Mouse (Mus musculus) hindbrain, embryonic 14.5 days (tissue): ENCODE measurements at regions not wholly inside any gene's neighbourhood (a gene's known extent, or its start where the extent isn't known, plus 50 kb on each side); places are given as distances from the start of the nearest gene placed in this dataset.
A peak's percentile ranks its signal among the peaks of the same experiment; 100 is the strongest.

Experiments used
- ATAC-seq: fragments of 200-750 bp; cut with Nextera tagmentation; 2 replicates; pipeline ENCODE4 v1.8.0; 2017; ENCODE audit warnings: moderate number of reproducible peaks, mild to moderate bottlenecking, moderate TSS enrichment, moderate library complexity; ENCODE audit not compliant: low FRiP score
- DNase-seq: peaks from one replicate; pipeline ENCODE4 v3.0.0-alpha.2; 2015; ENCODE audit warnings: low spot score
- H3K27ac ChIP-seq: fragments of 300-500 bp; sonication (generic); 2 replicates; pipeline ENCODE4 v1.5.1; 2014; ENCODE audit warnings: mild to moderate bottlenecking, moderate library complexity
- H3K27me3 ChIP-seq: fragments of 300-500 bp; sonication (generic); 2 replicates; pipeline ENCODE4 v1.6.1; 2014; ENCODE audit warnings: mild to moderate bottlenecking, low read length, mixed read lengths; ENCODE audit not compliant: control insufficient read depth, insufficient read depth
- H3K36me3 ChIP-seq: fragments of 300-500 bp; sonication (generic); replicated peaks from 2 replicates; pipeline ENCODE4 v1.6.1; 2014; ENCODE audit not compliant: control insufficient read depth, insufficient read depth
- H3K4me1 ChIP-seq: fragments of 300-500 bp; sonication (generic); replicated peaks from 2 replicates; pipeline ENCODE4 v1.6.1; 2014; ENCODE audit warnings: antibody characterized with exemption, low read length, mixed read lengths; ENCODE audit not compliant: control insufficient read depth, insufficient read depth
- H3K4me2 ChIP-seq: fragments of 300-500 bp; sonication (generic); replicated peaks from 2 replicates; pipeline ENCODE4 v1.6.1; 2014; ENCODE audit warnings: mild to moderate bottlenecking, moderate library complexity
- H3K4me3 ChIP-seq: fragments of 300-500 bp; sonication (generic); replicated peaks from 2 replicates; pipeline ENCODE4 v1.5.1; 2014; ENCODE audit warnings: mild to moderate bottlenecking, low read length
- H3K9ac ChIP-seq: fragments of 300-500 bp; sonication (generic); 2 replicates; pipeline ENCODE4 v1.6.1; 2014
- H3K9me3 ChIP-seq: fragments of 300-500 bp; sonication (generic); 2 replicates; pipeline ENCODE4 v1.6.1; 2016; ENCODE audit warnings: low read length; ENCODE audit not compliant: control insufficient read depth
- WGBS: fragments of 180-500 bp; shearing (Covaris S2); extraction: QIAGEN DNeasy Blood & Tissue Kit; methylation state at CpG from one replicate; pipeline ENCODE4 v1.1.7; 2014; 5-methylcytosine and 5-hydroxymethylcytosine counted together

DNA sequence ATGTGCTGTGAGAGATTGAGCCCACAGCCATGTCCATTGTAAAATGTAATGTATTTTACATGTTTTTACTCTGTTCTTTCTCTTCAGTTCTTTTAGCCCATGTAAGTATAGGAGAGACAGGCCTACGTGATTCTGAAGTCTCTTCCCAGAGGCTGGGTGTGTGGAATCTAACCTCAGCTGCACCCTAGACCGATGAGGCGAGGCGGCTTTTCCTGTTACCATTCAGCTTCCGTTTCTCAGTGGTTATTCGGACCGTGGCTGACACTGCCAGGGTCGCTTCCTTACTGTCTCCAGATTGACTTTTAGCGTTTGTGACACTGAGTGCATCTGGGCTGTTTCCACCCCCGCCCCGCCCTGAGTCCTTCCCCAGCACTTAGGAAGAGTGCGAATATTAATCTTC lies 386.1 kb upstream of the Pmfbp1 start:
- ATAC-seq (no peak), DNase-seq (no peak)
- Histone ChIP-seq H3K4me3 (no peak overlapping the region), H3K9ac (no peak overlapping the region), H3K27me3 (no peaks in the 10 kb centered on the region; the same call in 1 of the 2 replicates), H3K9me3 (no peaks in the 10 kb centered on the region), H3K4me2 (no peak overlapping the region), H3K36me3 (no peaks in the 10 kb centered on the region), H3K4me1 (peaks cover 17% of the 10 kb centered on the region; the same call in 1 of the 2 replicates), H3K27ac (no peak overlapping the region)
- 61% methylated on average over 12 of the region's 12 CpGs for WGBS

DNA sequence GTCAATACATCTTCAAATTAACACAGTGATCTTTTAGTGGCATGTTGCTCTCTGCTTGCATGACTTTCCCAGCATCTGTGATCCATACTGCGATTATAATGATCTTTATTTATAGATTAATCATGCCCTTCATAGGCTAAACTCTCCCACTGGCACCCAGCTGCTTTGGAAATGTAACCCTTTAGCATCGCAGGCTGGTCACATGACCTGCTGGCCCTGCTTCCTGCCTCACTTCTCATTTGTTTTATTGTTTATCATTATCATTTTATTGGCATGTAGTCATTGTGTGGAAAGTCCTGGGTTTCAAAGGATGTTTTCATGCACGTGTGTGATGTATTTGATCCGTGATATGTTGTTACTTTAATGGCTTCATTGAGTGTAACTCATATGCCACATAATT lies 384.4 kb upstream of the Pmfbp1 start:
- Histone ChIP-seq H3K4me2 (no peak overlapping the region), H3K36me3 (no peaks in the 10 kb centered on the region), H3K9ac (no peak overlapping the region), H3K27me3 (no peaks in the 10 kb centered on the region; the same call in 1 of the 2 replicates), H3K9me3 (no peaks in the 10 kb centered on the region), H3K4me1 (peaks cover 17% of the 10 kb centered on the region; the same call in 1 of the 2 replicates), H3K27ac (no peak overlapping the region), H3K4me3 (no peak overlapping the region)
- WGBS = 72% methylated on average over 4 of the region's 4 CpGs
- no peak for DNase-seq
- no peak for ATAC-seq

DNA sequence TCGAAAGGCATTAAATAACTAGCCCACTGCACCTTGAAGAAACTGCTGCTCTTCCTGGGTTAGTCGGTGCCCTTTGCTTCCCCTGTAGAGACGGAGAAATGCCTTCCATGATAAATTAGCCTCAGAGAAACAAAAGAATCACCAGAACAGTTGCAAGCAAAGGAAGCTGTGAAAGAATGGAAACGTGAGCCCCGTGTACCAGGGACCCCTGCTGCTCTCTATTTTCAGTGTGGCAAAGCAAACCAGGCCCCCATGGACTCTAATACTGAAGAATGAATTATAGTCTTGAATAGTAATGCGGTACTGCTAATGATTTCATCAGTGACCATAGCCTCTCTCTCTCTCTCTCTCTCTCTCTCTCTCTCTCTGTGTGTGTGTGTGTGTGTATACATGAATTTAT lies 372.1 kb upstream of the Pmfbp1 start:
- Histone ChIP-seq H3K9me3 (no peaks in the 10 kb centered on the region), H3K36me3 (no peaks in the 10 kb centered on the region), H3K4me1 (peaks cover 19% of the 10 kb centered on the region), H3K9ac (no peak overlapping the region), H3K27me3 (no peaks in the 10 kb centered on the region), H3K4me2 (no peak overlapping the region), H3K27ac (0 out of 2 replicates have a peak overlapping the region, but pooled peaks have one; percentile 16), H3K4me3 (no peak overlapping the region)
- DNase-seq (no peak), ATAC-seq (no peak)
- WGBS = 5% methylated on average over 6 of the region's 6 CpGs

DNA sequence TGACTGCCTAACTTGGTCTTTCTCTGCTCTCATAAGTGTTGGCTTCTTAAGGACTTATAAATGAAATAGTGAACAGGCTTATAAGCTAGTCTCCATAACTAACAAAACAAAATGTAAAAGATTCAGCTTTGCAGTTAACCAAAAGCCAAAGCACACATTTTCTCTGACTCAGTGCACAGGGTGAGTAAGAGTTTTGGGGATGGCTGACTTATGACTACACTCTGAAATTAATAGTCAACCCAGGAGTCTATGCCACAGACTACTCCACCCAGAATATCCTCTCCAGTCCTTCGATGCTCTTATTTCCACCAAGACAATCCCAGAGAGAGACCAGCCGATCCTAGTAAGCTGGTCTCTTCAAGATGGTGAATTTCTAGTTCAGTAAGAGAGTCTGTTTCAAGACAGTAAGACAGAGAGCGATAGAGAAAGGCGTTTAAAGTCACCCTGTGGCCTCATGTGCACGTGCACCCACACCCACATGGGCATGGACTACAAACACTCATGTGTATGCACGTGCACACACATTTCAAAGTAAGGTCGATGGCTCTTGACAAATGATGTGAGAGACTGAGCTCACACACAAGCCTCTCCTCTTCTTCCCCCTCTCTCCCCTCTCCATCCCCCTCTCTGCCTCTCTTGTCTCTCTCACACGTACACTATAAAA lies 351.2 kb upstream of the Pmfbp1 start:
- ATAC-seq (no peak), DNase-seq (no peak)
- 90% methylated on average over 8 of the region's 8 CpGs for WGBS
- H3K36me3 ChIP-seq = no peaks in the 10 kb centered on the region
- H3K27ac ChIP-seq = no peak overlapping the region
- no peak overlapping the region for H3K4me2 ChIP-seq
- H3K27me3 ChIP-seq = no peaks in the 10 kb centered on the region
- no peaks in the 10 kb centered on the region for H3K4me1 ChIP-seq
- no peaks in the 10 kb centered on the region for H3K9me3 ChIP-seq
- H3K9ac ChIP-seq = no peak overlapping the region
- no peak overlapping the region for H3K4me3 ChIP-seq

GRCm38 (mm10) chr8:109151711-109152110 lies 342.1 kb upstream of the Pmfbp1 start:
- Histone ChIP-seq H3K4me3 (no peak overlapping the region), H3K27me3 (no peaks in the 10 kb centered on the region), H3K27ac (no peak overlapping the region), H3K4me2 (no peak overlapping the region), H3K4me1 (no peaks in the 10 kb centered on the region), H3K36me3 (no peaks in the 10 kb centered on the region), H3K9ac (no peak overlapping the region), H3K9me3 (peaks cover 13% of the 10 kb centered on the region)
- no peak for ATAC-seq
- WGBS = 89% methylated on average over 4 of the region's 4 CpGs
- no peak for DNase-seq

GRCm38 (mm10) chr8:109155489-109155888 lies 338.3 kb upstream of the Pmfbp1 start:
- ATAC-seq (no peak), DNase-seq (peak; percentile 33)
- Histone ChIP-seq H3K9me3 (peaks cover 10% of the 10 kb centered on the region), H3K4me1 (no peaks in the 10 kb centered on the region), H3K4me2 (no peak overlapping the region), H3K27ac (no peak overlapping the region), H3K4me3 (no peak overlapping the region), H3K9ac (no peak overlapping the region), H3K27me3 (no peaks in the 10 kb centered on the region), H3K36me3 (no peaks in the 10 kb centered on the region)
- 61% methylated on average over 11 of the region's 11 CpGs for WGBS

GRCm38 (mm10) chr8:109156016-109156415 lies 337.8 kb upstream of the Pmfbp1 start:
- Histone ChIP-seq H3K27me3 (no peaks in the 10 kb centered on the region), H3K4me3 (no peak overlapping the region), H3K27ac (no peak overlapping the region), H3K9ac (no peak overlapping the region), H3K4me1 (no peaks in the 10 kb centered on the region), H3K9me3 (peaks cover 4% of the 10 kb centered on the region), H3K36me3 (no peaks in the 10 kb centered on the region), H3K4me2 (no peak overlapping the region)
- no peak for DNase-seq
- 75% methylated on average over 8 of the region's 8 CpGs for WGBS
- no peak for ATAC-seq

GRCm38 (mm10) chr8:109172701-109173100 lies 321.1 kb upstream of the Pmfbp1 start:
- no peak overlapping the region for H3K9ac ChIP-seq
- no peak overlapping the region for H3K4me2 ChIP-seq
- no peak for DNase-seq
- H3K4me1 ChIP-seq = no peaks in the 10 kb centered on the region
- H3K36me3 ChIP-seq = no peaks in the 10 kb centered on the region
- no peaks in the 10 kb centered on the region for H3K27me3 ChIP-seq
- 0 out of 2 replicates have a peak, but pooled peaks cover 5% of the 10 kb centered on the region for H3K9me3 ChIP-seq
- H3K4me3 ChIP-seq = no peak overlapping the region
- WGBS = 85% methylated on average over 4 of the region's 4 CpGs
- ATAC-seq = no peak
- no peak overlapping the region for H3K27ac ChIP-seq

GRCm38 (mm10) chr8:109185558-109186198 lies 308.1 kb upstream of the Pmfbp1 start:
- DNase-seq (peak; percentile 84), ATAC-seq (peak; percentile 66)
- H3K4me1 ChIP-seq = peaks cover 30% of the 10 kb centered on the region
- no peaks in the 10 kb centered on the region for H3K36me3 ChIP-seq
- H3K9ac ChIP-seq = peak overlapping the region; percentile 43; the same call in 1 of the 2 replicates
- H3K4me2 ChIP-seq = peak overlapping the region; percentile 46
- H3K27ac ChIP-seq = peak overlapping the region; percentile 76
- no peaks in the 10 kb centered on the region for H3K27me3 ChIP-seq
- H3K4me3 ChIP-seq = no peak overlapping the region
- WGBS = 27% methylated on average over 10 of the region's 10 CpGs
- H3K9me3 ChIP-seq = no peaks in the 10 kb centered on the region
